Mouse (Mus musculus) ovary, postnatal 10 days (tissue): Measurements from ENCODE around the gene Pkn3.
"Not testable (repeated sequence)": the region's sequence is repeated elsewhere in the genome, so short reads cannot be mapped to it uniquely, and the experiment has no call there.

Source experiments
- DNase-seq: peaks from one replicate; pipeline ENCODE4 v3.0.0; 2022; ENCODE audit warnings: low spot score

Pkn3 gene

DNA sequence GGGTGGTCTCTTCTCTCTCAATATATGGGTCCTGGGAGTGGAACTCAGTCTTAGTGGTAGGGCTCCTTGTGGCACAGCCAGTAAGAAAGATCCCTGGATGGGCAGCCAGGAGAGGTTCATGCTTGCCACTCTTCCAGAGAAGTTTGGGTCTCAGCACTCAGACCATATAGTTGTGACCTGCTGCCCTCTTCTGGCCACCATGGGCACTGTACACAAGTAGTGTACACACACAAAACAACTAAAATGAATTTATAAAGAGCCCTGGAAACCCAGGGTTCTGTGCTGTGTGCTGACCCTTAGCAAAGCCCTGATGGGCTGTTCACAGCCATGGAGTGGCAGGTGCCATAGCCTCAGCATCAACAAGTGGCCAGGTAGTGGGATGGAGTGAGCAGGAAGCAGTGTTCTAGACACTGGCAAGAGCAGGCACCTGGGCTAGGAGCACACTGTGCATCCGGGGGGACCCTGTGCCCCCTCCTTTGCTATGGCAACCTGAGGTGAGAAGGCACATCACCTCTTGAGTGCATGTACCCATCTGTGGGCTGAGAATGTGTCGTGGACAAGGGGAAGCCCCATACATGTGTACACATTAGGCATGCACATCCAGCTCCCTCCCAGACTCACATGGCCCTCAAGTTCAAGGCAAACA, 18.5 kb downstream of the Pkn3 start:
- DNase-seq = no peak

DNA sequence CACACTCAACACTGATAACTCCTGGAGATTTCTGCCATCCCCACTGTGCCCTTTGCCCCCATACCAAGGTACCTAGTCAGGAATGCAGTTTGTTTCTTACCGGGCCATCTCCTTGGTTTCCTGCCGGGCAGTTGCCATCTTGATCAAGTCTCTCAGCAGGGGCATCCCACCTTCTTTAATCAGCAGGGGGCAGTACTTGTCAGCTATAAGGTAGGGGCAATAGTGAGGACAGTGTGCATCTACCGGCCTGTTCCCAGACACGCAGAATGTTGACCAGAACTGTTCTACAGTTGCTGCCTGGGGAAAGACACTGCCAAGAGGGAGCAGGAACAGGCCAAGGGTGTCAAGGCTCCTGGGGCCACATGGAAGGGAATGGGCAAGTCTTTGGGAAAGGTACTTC, 22.7 kb downstream of the Pkn3 start:
- DNase-seq = no peak

- no peak for DNase-seq
Observed at GRCm38 (mm10) chr2:30106364-30106763, 28.9 kb downstream of the Pkn3 start.

GRCm38 (mm10) chr2:30107646-30108045, 30.2 kb downstream of the Pkn3 start:
- no peak for DNase-seq

DNA sequence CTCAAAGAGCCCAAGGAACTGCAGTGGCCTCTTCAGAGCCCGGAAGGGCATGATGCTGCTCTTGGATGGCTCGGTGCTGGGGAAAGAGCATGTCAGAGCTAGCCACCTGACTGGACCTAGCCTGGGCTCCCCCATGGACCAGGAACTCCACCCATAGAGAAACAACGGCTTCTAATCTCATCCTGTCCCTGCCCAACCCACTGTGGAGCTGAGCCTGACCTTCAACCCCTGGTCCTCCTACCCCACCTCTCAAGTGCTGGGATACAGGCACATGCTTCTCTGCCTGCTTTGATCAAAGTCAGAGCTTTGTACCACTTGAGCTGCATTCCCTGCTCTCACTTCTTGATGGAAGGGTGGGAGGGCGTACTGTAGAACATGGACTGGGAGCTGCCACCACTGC, 30.8 kb downstream of the Pkn3 start:
- no peak for DNase-seq

DNA sequence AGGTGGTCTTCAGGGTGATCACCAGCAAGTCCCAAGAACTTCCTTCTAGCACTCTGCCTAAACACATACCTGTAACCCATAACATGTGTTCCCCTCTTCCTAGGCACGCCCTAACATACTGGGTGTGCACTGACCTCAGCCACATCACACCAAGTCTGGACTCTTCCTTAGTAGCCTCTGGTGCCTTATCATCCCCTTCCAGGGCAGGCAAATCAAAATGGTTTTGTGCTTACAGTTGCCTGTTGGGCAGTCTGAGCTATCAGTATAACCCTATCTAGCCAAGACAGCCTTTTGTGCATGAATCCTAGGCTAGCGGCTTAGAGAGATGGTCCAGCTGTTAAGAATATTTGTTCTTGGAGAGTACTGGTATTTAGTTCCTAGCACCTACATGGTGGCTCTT, 34.0 kb downstream of the Pkn3 start:
- no peak for DNase-seq

- DNase-seq = no peak
Observed at GRCm38 (mm10) chr2:30112564-30112963, 35.1 kb downstream of the Pkn3 start.

GRCm38 (mm10) chr2:30119641-30120051, 42.2 kb downstream of the Pkn3 start:
- no peak for DNase-seq

DNA sequence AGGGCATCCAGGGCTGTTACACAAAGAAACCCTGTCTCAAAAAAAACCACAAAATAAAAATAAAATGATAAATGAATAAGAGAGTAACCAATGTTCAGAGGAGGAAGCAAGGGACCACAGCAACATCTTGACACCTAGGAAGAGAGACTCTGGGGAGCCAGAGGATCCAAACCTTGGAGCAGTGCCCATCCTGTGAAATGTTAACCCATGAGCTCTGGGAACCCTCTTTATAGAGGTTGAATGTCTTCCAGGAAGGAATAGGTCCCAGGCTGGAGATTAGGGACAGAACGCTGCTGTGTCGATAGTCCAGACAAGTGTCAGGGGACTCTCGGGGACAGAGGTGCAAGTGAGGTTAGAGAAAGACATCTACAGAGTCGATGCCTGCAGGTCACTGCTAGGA, 42.8 kb downstream of the Pkn3 start:
- DNase-seq = no peak

GRCm38 (mm10) chr2:30122766-30123165, 45.3 kb downstream of the Pkn3 start:
- no peak for DNase-seq

GRCm38 (mm10) chr2:30123729-30124471, 46.4 kb downstream of the Pkn3 start:
- no peak for DNase-seq

GRCm38 (mm10) chr2:30124472-30125274, 47.2 kb downstream of the Pkn3 start, which contains the start of gene Zer1:
Zer1 (minus strand) TSS chr2:30124585.
- peak; percentile 87 for DNase-seq

- DNase-seq = no peak
Observed at GRCm38 (mm10) chr2:30128789-30129188, 51.3 kb downstream of the Pkn3 start.

DNA sequence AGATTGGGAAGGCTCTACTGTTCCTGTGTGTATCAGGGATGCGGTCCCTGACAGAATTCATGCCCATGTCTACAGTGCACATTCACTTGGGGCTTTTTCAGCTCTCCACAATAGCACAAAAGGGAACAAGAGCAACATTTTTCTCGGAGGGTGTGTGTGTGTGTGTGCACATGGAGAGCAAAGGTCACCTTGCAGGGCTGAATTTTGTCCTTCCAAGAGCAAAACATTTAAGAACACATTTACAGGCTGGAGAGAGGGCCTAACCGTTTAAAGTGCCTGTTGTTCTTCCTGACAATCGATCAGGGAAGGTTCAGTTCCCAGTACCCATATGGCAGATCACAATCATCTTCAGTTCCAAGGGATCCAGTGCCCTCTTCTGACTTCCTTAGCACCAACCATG, 52.7 kb downstream of the Pkn3 start:
- no peak for DNase-seq

GRCm38 (mm10) chr2:30131240-30131639, 53.8 kb downstream of the Pkn3 start:
- DNase-seq = not testable (repeated sequence)

- no peak for DNase-seq
Observed at GRCm38 (mm10) chr2:30132801-30133612, 55.5 kb downstream of the Pkn3 start.

GRCm38 (mm10) chr2:30133613-30134377, 56.3 kb downstream of the Pkn3 start, which contains the start of gene Tbc1d13:
Tbc1d13 (plus strand) TSS chr2:30133746.
- peak; percentile 98 for DNase-seq

DNA sequence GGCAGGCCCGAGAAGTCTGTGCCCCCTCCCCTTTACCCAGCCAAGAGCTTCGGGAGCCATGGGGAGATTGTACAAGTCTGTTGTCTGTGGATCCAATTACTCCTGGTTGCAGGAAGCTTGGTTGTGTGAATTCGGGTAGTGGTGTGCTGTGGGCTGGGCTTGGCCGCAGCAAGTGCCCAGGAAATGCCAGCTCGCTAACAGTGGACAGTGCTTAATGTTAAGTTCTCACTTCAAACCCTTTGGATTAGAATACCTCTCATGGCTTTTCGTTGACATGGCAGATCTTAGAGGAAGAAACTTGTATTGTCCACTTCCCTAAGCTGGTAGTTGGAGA, 56.9 kb downstream of the Pkn3 start:
- no peak for DNase-seq

DNA sequence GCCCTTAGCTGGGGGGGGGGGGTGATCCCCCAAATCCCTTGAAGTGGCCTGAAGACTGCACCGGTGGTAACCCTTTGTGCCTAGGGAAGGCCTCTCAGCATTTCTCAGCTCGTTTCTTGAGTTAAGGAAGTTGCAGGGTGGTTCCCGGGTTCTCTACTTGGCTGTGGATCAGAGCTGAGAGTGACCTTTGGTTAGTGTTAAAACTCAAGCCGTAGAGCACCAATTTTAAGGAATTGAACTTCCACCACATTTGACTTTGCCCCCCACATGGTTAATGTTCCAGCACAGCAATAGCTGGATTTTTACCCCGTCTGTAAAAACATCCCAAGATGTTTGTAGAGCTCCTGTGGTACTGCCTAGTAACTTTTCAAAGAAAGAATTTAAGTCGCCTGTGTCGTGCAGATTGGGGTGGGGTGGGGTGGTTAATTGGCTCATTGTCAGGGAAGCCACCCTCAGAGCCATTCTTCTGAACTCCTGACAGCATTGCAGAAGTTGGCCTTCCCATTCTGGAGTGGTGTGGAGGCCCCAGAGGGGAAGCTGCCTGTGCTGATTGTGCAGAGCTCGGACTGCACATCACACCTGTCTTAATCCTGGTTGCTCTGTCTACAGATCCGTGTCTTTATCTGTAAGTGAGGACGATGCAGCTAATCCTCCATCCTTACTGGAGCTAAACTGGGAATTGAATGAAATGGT, 57.6 kb downstream of the Pkn3 start:
- no peak for DNase-seq

DNA sequence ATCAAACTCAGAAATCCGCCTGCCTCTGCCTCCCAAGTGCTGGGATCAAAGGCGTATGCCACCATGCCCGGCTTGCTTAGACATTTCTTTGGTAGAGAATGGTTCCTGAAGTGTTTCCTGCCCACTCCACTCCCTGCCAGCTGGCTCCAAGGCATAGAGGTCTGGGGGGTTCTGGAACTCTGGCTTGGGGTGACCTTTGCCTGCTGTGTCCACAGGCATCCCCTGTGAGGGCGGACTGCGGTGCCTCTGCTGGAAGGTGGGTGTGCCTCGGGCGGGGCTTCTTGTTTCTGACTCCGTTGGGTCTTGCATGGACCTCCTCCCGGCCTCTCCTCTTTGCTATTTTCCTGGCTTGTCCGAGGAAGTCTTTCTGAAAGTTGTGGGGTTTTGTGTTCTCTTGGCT, 59.0 kb downstream of the Pkn3 start:
- DNase-seq = no peak

DNA sequence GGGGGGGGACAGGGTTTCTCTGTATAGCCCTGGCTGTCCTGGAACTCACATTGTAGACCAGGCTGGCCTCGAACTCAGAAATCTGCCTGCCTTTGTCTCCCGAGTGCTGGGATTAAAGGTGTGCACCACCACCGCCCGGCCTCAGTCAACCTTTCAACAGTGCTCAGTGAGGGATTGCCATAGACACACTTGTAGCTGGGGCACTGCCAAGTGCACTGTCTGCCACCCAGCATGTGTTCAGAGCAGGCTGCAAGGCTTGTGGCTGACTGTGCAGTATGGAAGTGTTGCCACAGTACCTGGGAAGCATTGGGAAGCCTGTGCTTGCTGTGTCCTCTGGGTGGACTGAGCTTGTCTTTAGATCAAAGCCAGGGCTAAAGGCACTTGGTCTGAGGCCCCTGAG, 62.5 kb downstream of the Pkn3 start:
- DNase-seq = not testable (repeated sequence)
